Mouse (Mus musculus): ENCODE measurements around the gene Kif28. TPM values are rescaled to one million over a fixed set of nuclear protein-coding genes. Genes with fewer than 3 reads are reported as not detected.

Gene Kif28
- polyA plus RNA-seq (2012; rRNA removed) = not detected in 2 replicates

DNA sequence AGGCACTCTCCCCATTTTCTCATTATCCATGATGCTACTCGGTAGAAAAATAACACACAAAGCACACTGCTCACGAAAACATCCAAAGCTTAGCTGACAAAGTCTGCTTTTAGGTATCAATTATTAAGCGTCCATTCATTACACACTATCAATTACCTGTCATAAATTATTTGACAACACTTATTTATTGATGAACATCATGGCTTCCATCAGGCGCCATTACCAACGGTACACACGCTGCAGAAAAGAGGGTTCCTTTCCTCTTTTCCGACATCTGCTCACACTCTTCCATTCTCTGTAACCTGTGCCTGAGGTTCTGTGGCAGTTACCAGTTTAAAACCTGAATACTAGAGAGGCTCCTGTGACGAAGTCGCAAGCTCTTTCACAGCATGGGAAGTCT lies at the start of gene Kif28:
Kif28 (minus strand) TSS at position 101 of the 400 bp plus-strand sequence.

DNA sequence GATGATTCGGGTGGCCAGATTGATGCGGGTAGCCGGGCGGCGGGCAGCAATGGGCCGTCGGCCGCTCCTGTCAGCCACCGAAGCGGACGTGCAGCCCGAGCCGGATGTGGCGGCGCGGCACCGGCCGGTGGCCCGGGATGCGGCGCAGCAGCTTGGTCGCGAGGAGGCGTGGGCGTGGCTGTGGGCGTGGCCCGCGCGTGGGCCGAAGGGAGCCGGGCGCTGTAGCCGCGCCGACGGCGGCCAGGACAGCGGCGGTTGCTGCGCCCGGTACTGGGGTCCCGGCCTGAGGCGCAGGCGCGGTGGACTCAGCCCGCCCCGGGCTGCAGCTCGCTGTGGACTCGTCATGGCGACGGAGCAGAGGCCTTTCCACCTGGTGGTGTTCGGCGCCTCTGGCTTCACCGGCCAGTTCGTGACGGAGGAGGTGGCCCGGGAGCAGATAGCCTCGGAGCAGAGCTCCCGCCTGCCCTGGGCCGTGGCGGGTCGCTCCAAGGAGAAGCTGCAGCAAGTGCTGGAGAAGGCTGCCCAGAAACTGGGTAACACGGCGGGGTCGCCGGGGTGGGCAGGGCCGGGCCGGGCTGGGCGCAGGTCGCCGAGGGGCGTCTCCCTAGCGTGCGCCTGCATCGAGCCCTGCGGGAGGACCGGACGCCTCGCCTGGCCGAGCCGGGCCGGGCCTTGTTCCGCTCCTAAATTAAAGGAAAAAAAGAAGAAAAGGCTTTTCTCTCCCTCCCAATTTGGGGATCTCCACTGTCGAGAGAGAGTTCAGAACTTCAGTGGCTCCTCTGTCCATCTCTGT lies 76.9 kb downstream of the Kif28 start, which contains the start of gene Sccpdh:
Sccpdh (plus strand) TSS at position 198 of the 793 bp plus-strand sequence.

Other genes with a start within 250 kb of the Kif28 start
- gene Smyd3, start 227.2 kb downstream of the Kif28 start, polyA plus RNA-seq (2012; rRNA removed) = 2.2 and 2.8 TPM in 2 replicates
- 5.6 and 6.9 TPM in 2 replicates for gene Tfb2m, start 199.0 kb downstream of the Kif28 start, polyA plus RNA-seq (2012; rRNA removed)
- gene Cnst, start 198.9 kb downstream of the Kif28 start, polyA plus RNA-seq (2012; rRNA removed) = 20.8 and 21.3 TPM in 2 replicates
- gene Sccpdh, start 77.1 kb downstream of the Kif28 start, polyA plus RNA-seq (2012; rRNA removed) = 3.5 TPM in 2 replicates
- not detected in 2 replicates for gene Gm10518, start 58.1 kb upstream of the Kif28 start, polyA plus RNA-seq (2012; rRNA removed)
- 3.3 and 3.7 TPM in 2 replicates for gene Ahctf1, start 58.4 kb upstream of the Kif28 start, polyA plus RNA-seq (2012; rRNA removed)
- 12.1 and 14.3 TPM in 2 replicates for gene Cdc42bpa, start 215.2 kb upstream of the Kif28 start, polyA plus RNA-seq (2012; rRNA removed)